Mouse (Mus musculus) midbrain, embryonic 13.5 days (tissue): ENCODE measurements around the gene Helz. TPM values are rescaled to one million over a fixed set of nuclear protein-coding genes. Genes with fewer than 3 reads are reported as not detected.

Experiments used
- ATAC-seq: fragments of 200-750 bp; cut with Nextera tagmentation; 2 replicates; pipeline ENCODE4 v1.8.0; 2017; ENCODE audit warnings: mild to moderate bottlenecking, moderate TSS enrichment, moderate library complexity
- H3K27ac ChIP-seq: fragments of 300-500 bp; sonication (generic); 2 replicates; pipeline ENCODE4 v1.5.1; 2015; ENCODE audit warnings: inconsistent platforms, mild to moderate bottlenecking, moderate library complexity
- H3K27me3 ChIP-seq: fragments of 300-500 bp; sonication (generic); 2 replicates; pipeline ENCODE4 v1.6.1; 2015; ENCODE audit warnings: mild to moderate bottlenecking, inconsistent platforms
- H3K36me3 ChIP-seq: fragments of 300-500 bp; sonication (generic); 2 replicates; pipeline ENCODE4 v1.6.1; 2015; ENCODE audit warnings: mild to moderate bottlenecking, inconsistent platforms
- H3K4me1 ChIP-seq: fragments of 300-500 bp; sonication (generic); replicated peaks from 2 replicates; pipeline ENCODE4 v1.6.1; 2015; ENCODE audit warnings: inconsistent platforms
- H3K4me2 ChIP-seq: fragments of 300-500 bp; sonication (generic); replicated peaks from 2 replicates; pipeline ENCODE4 v1.6.1; 2015; ENCODE audit warnings: moderate library complexity, mild to moderate bottlenecking, inconsistent platforms
- H3K4me3 ChIP-seq: fragments of 300-500 bp; sonication (generic); replicated peaks from 2 replicates; pipeline ENCODE4 v1.5.1; 2015; ENCODE audit warnings: mild to moderate bottlenecking, inconsistent platforms
- H3K9ac ChIP-seq: fragments of 300-500 bp; sonication (generic); replicated peaks from 2 replicates; pipeline ENCODE4 v1.6.1; 2015; ENCODE audit warnings: mild to moderate bottlenecking, inconsistent platforms
- H3K9me3 ChIP-seq: fragments of 300-500 bp; sonication (generic); 2 replicates; pipeline ENCODE4 v1.6.1; 2016; ENCODE audit warnings: mild to moderate bottlenecking, inconsistent platforms
- WGBS: fragments of 180-500 bp; shearing (Covaris S2); methylation state at CpG from one replicate; pipeline ENCODE4 v1.1.7; 2015; 5-methylcytosine and 5-hydroxymethylcytosine counted together
- microRNA-seq: library from miRNA; unstranded; fragments of <30 nt; microRNA quantifications from one replicate; pipeline ENCODE4, GENCODE M21; 2016
- polyA plus RNA-seq: library from polyadenylated mRNA; unstranded; fragments of >200 nt; fragmentation: Nextera tagmentation; extraction: Ambion mirVana; gene quantifications from 2 replicates; pipeline ENCODE4 v1.2.1, GENCODE M21; 2015

Helz gene
- polyA plus RNA-seq, 1 experiment from 2014 or later, result 18.4 TPM

GRCm38 (mm10) chr11:107743100-107743499, 195.4 kb downstream of the Helz start:
- Histone ChIP-seq H3K4me2 (no peak overlapping the region), H3K27ac (no peak overlapping the region), H3K4me1 (peaks cover 34% of the 10 kb centered on the region), H3K4me3 (no peak overlapping the region), H3K9ac (no peak overlapping the region), H3K36me3 (peaks cover 29% of the 10 kb centered on the region), H3K27me3 (no peaks in the 10 kb centered on the region), H3K9me3 (no peaks in the 10 kb centered on the region)
- peak; percentile 21 for ATAC-seq
- WGBS, result 71% methylated on average over 3 of the region's 3 CpGs

Small RNAs within 50 kb of the gene (microRNA-seq; reads per million reads assigned to microRNA genes)
- not detected for gene Mir6932

Other genes starting within 250 kb of the Helz start
- 35.0 and 36.7 TPM in 2 replicates for gene Pitpnc1, start 77.2 kb upstream of the Helz start, polyA plus RNA-seq
- 175 and 178 TPM in 2 replicates for gene Psmd12, start 68.4 kb upstream of the Helz start, polyA plus RNA-seq
- 0.26 and 0.58 TPM in 2 replicates for gene Cacng1, start 168.6 kb downstream of the Helz start, polyA plus RNA-seq
- gene Cacng4, start 246.6 kb downstream of the Helz start, polyA plus RNA-seq, result 40.5 and 41.6 TPM in 2 replicates